Mouse (Mus musculus) ES-E14 (cell line): ENCODE measurements at regions not wholly inside any gene's neighbourhood (a gene's known extent, or its start where the extent isn't known, plus 50 kb on each side); places are given as distances from the start of the nearest gene placed in this dataset.

Experiments
- MAFK ChIP-seq: IDR thresholded peaks from 2 replicates; pipeline ENCODE4 v1.6.1; 2014; ENCODE audit warnings: mild to moderate bottlenecking, low read depth, low read length, inconsistent platforms; ENCODE audit not compliant: insufficient read depth
- ZC3H11A ChIP-seq: IDR thresholded peaks from 2 replicates; pipeline ENCODE4 v1.6.1; 2012; ENCODE audit warnings: low read depth, mild to moderate bottlenecking, inconsistent platforms, low read length, borderline replicate concordance

DNA sequence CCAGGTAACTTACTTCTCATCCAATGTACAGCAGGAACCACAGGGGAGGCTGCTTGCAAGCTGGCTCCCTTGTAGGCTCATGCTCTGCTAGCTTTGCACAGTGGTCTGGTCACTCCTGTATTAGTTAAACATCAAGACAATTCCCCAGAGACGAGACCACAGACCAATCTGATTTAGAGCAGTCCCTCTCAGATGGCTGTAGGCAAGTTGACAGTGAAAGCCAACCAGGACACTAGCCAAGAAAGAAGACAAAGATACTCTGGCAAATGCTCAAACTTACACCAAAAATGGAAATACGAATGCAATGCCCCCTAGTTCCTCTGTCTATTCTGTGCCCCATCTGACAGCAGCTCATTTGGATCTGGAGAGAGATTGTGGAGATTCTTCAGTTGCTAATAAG, 181.8 kb upstream of the Prr30 start:
- TF ChIP-seq MAFK (no peak), ZC3H11A (no peak)
